Mouse (Mus musculus): Measurements from ENCODE around the gene Dag1.

GRCm38 (mm10) chr9:108204884-108205570 is 58.7 kb downstream of the Dag1 start:
- TF ChIP-seq CTCF (IDR thresholded peaks at IDR 0.05; ENCODE audit: low read depth, low read length), result no peak
- TF ChIP-seq POLR2A (IDR thresholded peaks at IDR 0.05; ENCODE audit: borderline replicate concordance, low read depth, low read length), result no peak
